Mouse (Mus musculus): ENCODE measurements around the gene Mid1.
"Not testable (repeated sequence)": the region's sequence is repeated elsewhere in the genome, so short reads cannot be mapped to it uniquely, and the experiment has no call there.

- not testable (repeated sequence) for TF ChIP-seq CTCF, EP300 (IDR thresholded peaks at IDR 0.05; ENCODE audit: low read depth)
These were observed 314.4 kb downstream of the Mid1 start for GRCm38 (mm10) chrX:169999226-169999883.
